Mouse (Mus musculus) cerebellum, adult 2 months (tissue): ENCODE results near the gene Fam189a2. TPM values are rescaled to one million over a fixed set of nuclear protein-coding genes. Genes with fewer than 3 reads are reported as not detected.

ENCODE experiments used
- DNase-seq, 2 experiments: peaks; one replicate each; pipeline ENCODE4 v3.0.0; 2021
- H3K27ac ChIP-seq: fragments of 200-500 bp; 2 replicates; pipeline ENCODE4 v1.5.1; 2012; ENCODE audit warnings: low read length, control low read depth, inconsistent platforms; ENCODE audit not compliant: insufficient read depth
- H3K27me3 ChIP-seq: fragments of 200-500 bp; 2 replicates; pipeline ENCODE4 v1.6.1; 2012; ENCODE audit warnings: inconsistent platforms, mild to moderate bottlenecking, low read length, moderate library complexity; ENCODE audit not compliant: control insufficient read depth, insufficient read depth
- H3K4me1 ChIP-seq: fragments of 200-500 bp; 2 replicates; pipeline ENCODE4 v1.6.1; 2011; ENCODE audit warnings: low read length; ENCODE audit not compliant: control insufficient read depth, insufficient read depth
- H3K4me3 ChIP-seq: fragments of 200-500 bp; replicated peaks from 2 replicates; pipeline ENCODE3; 2011; ENCODE audit warnings: mild to moderate bottlenecking, low read depth, low read length, control low read depth; ENCODE audit not compliant: insufficient read depth
- CTCF ChIP-seq: fragments of 200-500 bp; IDR thresholded peaks from 2 replicates; pipeline ENCODE4 v1.5.1; 2011; ENCODE audit warnings: low read depth, mild to moderate bottlenecking, control low read depth, low read length, moderate library complexity, borderline replicate concordance; ENCODE audit not compliant: insufficient read depth
- POLR2A ChIP-seq: fragments of 200-500 bp; IDR thresholded peaks from 2 replicates; pipeline ENCODE4 v1.6.1; 2011; ENCODE audit warnings: low read length, control low read depth, borderline replicate concordance; ENCODE audit not compliant: insufficient read depth
- WGBS: fragments of 180-500 bp; shearing (Covaris S2); methylation state at CpG from one replicate; pipeline ENCODE4 v1.1.7; 2018; 5-methylcytosine and 5-hydroxymethylcytosine counted together
- polyA plus RNA-seq: library from polyadenylated mRNA; depleted of rRNA; stranded (reverse); fragments of >200 nt; gene quantifications from 2 replicates; pipeline ENCODE4 v1.2.3, GENCODE M21; 2012

The Fam189a2 gene
- polyA plus RNA-seq, 1 experiment, result 18.8 TPM

DNA sequence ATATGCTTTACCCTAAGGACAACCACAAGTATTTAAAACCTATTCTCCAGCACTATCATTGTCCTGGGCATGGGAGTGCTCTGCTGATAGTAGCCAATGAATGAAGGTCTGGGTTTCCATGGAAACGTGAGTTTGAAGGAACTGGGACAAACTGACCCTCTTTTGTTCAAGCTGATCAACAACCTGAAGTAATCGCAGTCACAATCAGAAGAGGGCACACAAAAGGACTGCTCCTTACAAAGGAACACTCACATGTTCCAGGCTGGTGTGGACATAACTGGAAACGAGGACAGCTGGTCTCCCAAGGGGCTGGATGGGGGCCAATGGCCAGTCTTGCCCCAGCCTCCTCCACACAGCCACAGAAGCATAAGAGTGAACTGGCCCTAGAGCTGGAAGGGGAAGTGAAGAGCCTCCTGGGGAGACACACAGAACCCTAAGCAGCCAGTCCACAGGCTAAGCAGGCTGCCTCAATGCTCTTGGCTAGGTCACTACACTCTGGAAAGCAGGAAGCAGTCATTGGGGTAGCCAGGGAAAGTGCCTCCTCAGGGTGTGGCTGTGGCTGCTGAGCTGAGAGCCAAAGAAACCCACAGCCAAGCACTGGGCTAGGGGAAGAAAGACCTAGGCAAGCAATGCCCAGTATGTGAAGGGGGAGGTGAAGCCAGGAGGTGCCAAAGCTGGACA, 14.0 kb downstream of the Fam189a2 start:
- no peaks in the 10 kb centered on the region for H3K4me1 ChIP-seq
- no peak overlapping the region for H3K4me3 ChIP-seq
- TF ChIP-seq POLR2A (no peak), CTCF (no peak)
- peak; percentile 45 to 50 for DNase-seq
- no peak overlapping the region for H3K27ac ChIP-seq
- H3K27me3 ChIP-seq, result no peaks in the 10 kb centered on the region
- WGBS, result 17% methylated on average over 3 of the region's 3 CpGs

DNA sequence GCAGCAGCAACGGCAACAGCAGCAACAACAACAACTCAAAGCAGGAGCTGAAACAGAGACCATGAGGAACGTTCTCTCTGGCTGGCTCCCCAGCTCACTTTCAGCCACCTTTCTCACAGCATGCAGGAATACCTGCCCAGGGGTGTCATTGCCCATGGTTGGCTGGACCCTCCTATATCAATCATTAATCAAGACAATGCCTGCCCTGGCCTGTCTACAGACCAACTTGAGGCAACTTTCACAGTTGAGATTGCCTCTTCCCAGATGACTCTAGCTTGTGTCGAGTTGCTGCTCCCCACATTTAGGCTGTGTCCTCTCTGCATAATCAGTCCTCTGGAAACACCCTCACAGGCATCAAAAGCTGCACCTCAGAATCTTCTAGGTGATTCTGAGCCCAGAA, 17.6 kb downstream of the Fam189a2 start:
- DNase-seq, result no peak
- Histone ChIP-seq H3K4me1 (no peaks in the 10 kb centered on the region), H3K27me3 (no peaks in the 10 kb centered on the region), H3K4me3 (no peak overlapping the region), H3K27ac (no peak overlapping the region)
- WGBS, result 87% methylated on average over 3 of the region's 3 CpGs
- TF ChIP-seq CTCF (no peak), POLR2A (no peak)

DNA sequence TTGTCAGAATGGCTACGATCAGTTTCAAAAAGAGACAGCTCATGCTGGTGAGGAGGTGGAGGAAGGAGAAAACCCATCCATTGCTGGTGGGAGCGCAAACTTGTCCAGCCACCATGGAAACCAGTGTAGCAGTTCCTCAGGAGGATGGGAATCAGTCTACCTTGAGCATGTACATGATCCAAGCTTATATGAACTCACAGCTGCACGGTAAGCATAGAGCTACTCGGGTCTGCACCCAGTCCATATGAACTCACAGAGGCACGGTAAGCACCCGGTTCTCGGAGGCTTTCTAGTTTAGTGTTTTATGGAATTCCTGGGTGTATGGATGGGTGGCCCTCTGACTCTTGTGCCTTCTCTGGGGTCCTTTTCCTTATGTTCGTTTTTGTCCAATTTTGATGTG, 18.3 kb downstream of the Fam189a2 start:
- no peaks in the 10 kb centered on the region for H3K4me1 ChIP-seq
- WGBS, result 96% methylated on average over 8 of the region's 8 CpGs
- H3K27ac ChIP-seq, result no peak overlapping the region
- no peaks in the 10 kb centered on the region for H3K27me3 ChIP-seq
- DNase-seq, result no peak
- no peak overlapping the region for H3K4me3 ChIP-seq
- TF ChIP-seq POLR2A, result no peak
- no peak for TF ChIP-seq CTCF

DNA sequence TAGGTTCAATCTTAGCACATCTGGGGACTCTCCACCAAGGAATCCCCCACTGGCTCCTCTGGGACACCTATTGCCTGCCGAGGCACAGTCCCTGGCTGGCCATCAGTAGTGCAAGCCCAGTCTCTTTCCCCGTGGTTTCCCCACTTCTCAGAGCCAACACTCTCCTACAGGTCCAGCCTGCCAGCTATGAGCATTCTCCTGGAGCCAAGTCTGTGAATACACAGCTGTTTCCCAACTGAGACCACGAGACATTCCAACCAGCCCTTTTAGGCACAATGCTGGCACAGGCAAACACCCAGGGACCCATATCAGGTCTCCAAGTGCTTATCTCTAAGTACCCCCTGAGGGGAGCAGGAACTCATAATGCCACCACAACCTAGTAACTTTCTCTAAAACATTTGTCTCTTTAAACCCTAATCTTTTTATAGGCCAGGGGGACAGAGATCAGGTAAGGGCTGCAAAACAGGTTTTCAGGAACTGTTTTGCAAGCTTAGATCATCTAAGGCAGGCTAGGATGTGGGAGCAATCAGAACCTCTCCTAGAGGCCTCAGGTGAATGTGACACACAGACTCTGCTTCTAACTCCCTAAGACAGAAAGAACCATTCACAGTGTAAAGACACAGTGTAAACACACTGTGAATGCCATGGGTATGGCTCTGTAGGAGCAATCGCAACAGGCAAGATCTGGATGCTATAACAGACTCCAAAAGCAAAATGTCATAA, 23.0 kb downstream of the Fam189a2 start:
- no peak overlapping the region for H3K27ac ChIP-seq
- H3K4me3 ChIP-seq, result no peak overlapping the region
- WGBS, result 36% methylated on average over 4 of the region's 4 CpGs
- TF ChIP-seq CTCF, result no peak
- TF ChIP-seq POLR2A, result no peak
- H3K27me3 ChIP-seq, result no peaks in the 10 kb centered on the region
- peak in 1 of 2 experiments; percentile 16 for DNase-seq
- no peaks in the 10 kb centered on the region for H3K4me1 ChIP-seq

DNA sequence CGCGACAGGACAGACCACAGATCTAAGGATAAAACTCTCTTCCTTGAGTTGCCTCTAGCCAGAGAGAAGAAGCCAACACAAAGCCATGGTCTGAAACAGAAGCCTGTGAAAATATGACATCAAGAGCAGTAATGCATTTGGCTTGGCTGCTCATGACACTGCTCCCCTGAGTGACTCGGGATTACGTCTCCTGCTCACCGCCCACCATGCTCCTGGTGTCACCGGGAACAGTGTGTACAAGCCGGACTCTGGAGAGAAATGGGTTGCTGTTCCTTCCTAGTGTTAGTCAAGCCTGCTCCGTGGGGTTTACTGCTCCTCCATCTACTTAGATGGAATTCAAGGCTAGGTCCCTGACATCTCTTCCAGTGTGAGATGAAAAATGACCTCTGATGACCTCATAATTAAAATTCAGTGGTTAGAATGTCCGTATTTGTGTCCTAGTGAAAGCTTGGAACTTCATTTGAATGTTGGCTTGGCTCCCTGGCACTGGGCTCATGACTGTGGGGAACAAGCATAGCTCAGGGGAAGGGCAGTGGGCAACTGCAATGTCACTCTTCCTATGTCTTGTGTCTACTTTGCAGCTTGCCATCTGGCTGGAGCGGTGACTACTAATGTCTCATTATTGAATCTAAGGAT, 23.7 kb downstream of the Fam189a2 start:
- Histone ChIP-seq H3K4me1 (no peaks in the 10 kb centered on the region), H3K4me3 (no peak overlapping the region), H3K27me3 (no peaks in the 10 kb centered on the region), H3K27ac (no peak overlapping the region)
- 52% methylated on average over 10 of the region's 10 CpGs for WGBS
- DNase-seq, result peak in 1 of 2 experiments; percentile 28
- TF ChIP-seq POLR2A, result no peak
- TF ChIP-seq CTCF, result no peak

DNA sequence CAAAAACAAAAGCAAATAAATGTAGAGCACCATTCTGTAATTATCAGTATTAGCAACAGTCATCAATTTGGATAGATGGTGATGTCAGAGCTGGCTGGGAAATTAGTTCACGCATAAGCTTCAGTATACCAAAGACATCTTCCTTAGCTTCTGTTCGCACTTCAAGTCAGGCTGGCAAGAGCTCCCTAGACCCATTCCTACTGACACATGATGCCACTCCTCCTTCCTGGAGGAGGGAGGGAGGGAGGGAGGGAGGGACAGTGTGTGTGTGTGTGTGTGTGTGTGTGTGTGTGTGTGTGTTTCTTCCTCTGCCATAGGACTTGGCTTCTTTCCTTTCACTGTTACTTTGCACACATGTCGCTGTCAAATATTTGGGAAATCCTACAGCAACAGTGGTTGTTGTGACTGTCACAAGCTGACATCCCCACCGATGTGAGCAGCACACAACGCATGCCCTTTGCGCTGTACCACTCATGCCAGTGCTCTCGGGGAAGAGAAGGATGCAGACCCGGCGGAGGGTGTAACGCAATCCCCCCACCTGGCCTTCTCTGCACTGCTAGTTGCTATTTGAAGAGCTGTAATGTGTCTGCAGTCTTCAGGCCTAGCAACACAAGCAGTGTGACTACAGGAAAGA, 34.9 kb downstream of the Fam189a2 start:
- no peak for DNase-seq
- TF ChIP-seq POLR2A, result no peak
- no peak for TF ChIP-seq CTCF
- WGBS, result 58% methylated on average over 10 of the region's 10 CpGs
- H3K4me3 ChIP-seq, result no peak overlapping the region
- H3K27ac ChIP-seq, result no peak overlapping the region
- no peaks in the 10 kb centered on the region for H3K27me3 ChIP-seq
- no peaks in the 10 kb centered on the region for H3K4me1 ChIP-seq

DNA sequence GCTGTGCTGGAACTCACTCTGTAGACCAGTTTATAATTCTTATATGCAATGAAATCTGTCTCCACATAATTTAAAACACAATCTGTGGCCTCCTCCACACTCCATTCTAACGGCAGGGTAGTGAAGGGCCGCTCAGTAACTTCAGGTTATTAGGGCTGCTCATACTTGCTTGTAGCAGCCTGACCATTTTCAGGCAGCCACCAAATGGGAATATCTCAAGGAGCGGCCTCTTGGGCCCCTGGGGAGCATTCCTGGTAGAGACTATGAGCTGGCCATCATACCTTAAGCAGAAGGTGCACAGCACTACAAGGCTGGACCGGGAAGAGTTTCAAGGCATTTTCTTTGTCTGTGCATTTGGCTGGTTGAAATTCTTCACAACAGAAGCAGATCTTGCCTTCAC, 42.7 kb downstream of the Fam189a2 start:
- no peak overlapping the region for H3K27ac ChIP-seq
- WGBS, result 81% methylated on average over 4 of the region's 4 CpGs
- DNase-seq, result no peak
- no peaks in the 10 kb centered on the region for H3K4me1 ChIP-seq
- no peak overlapping the region for H3K4me3 ChIP-seq
- H3K27me3 ChIP-seq, result no peaks in the 10 kb centered on the region
- TF ChIP-seq CTCF, result no peak
- TF ChIP-seq POLR2A, result no peak
